Mouse (Mus musculus) midbrain, postnatal 0 days (tissue): ENCODE results near the gene Zfp423. TPM values are rescaled to one million over a fixed set of nuclear protein-coding genes. Genes with fewer than 3 reads are reported as not detected.
A peak's percentile ranks its signal among the peaks of the same experiment; 100 is the strongest.

Experiments
- ATAC-seq: fragments of 200-750 bp; cut with Nextera tagmentation; 2 replicates; pipeline ENCODE4 v1.8.0; 2017; ENCODE audit warnings: moderate number of reproducible peaks, mild to moderate bottlenecking, moderate TSS enrichment, moderate library complexity; ENCODE audit not compliant: low FRiP score
- DNase-seq: peaks from one replicate; pipeline ENCODE4 v3.0.0-alpha.2; 2015; ENCODE audit warnings: low spot score
- H3K27ac ChIP-seq: fragments of 300-500 bp; sonication (generic); 2 replicates; pipeline ENCODE4 v1.5.1; 2014; ENCODE audit warnings: low read depth, mild to moderate bottlenecking, low read length, mixed read lengths
- H3K27me3 ChIP-seq: fragments of 300-500 bp; sonication (generic); 2 replicates; pipeline ENCODE4 v1.6.1; 2014; ENCODE audit warnings: low read length, control low read depth, mixed read lengths; ENCODE audit not compliant: insufficient read depth
- H3K36me3 ChIP-seq: fragments of 300-500 bp; sonication (generic); 2 replicates; pipeline ENCODE4 v1.6.1; 2014; ENCODE audit warnings: low read length, control low read depth, mixed read lengths; ENCODE audit not compliant: insufficient read depth
- H3K4me1 ChIP-seq: fragments of 300-500 bp; sonication (generic); 2 replicates; pipeline ENCODE4 v1.6.1; 2014; ENCODE audit warnings: mild to moderate bottlenecking, control low read depth, antibody characterized with exemption, low read length, mixed read lengths; ENCODE audit not compliant: insufficient read depth
- H3K4me2 ChIP-seq: fragments of 300-500 bp; sonication (generic); 2 replicates; pipeline ENCODE4 v1.6.1; 2014; ENCODE audit warnings: low read depth, mild to moderate bottlenecking, low read length, mixed read lengths; ENCODE audit not compliant: poor library complexity, severe bottlenecking
- H3K4me3 ChIP-seq: fragments of 300-500 bp; sonication (generic); 2 replicates; pipeline ENCODE4 v1.5.1; 2014; ENCODE audit warnings: low read depth, mild to moderate bottlenecking, low read length, moderate library complexity
- H3K9ac ChIP-seq: fragments of 300-500 bp; sonication (generic); replicated peaks from 2 replicates; pipeline ENCODE4 v1.6.1; 2014; ENCODE audit warnings: mild to moderate bottlenecking, low read length, moderate library complexity, mixed read lengths; ENCODE audit not compliant: poor library complexity, severe bottlenecking
- H3K9me3 ChIP-seq: fragments of 300-500 bp; sonication (generic); 2 replicates; pipeline ENCODE4 v1.6.1; 2016; ENCODE audit warnings: low read length, control low read depth
- CTCF ChIP-seq: IDR thresholded peaks from 2 replicates; pipeline ENCODE4 v1.5.1; 2016; ENCODE audit warnings: antibody characterized with exemption, mild to moderate bottlenecking
- WGBS: fragments of 180-500 bp; shearing (Covaris S2); extraction: QIAGEN DNeasy Blood & Tissue Kit; methylation state at CpG from one replicate; pipeline ENCODE4 v1.1.7; 2014; 5-methylcytosine and 5-hydroxymethylcytosine counted together
- polyA plus RNA-seq: library from polyadenylated mRNA; unstranded; fragments of >200 nt; fragmentation: Nextera tagmentation; extraction: Ambion mirVana; gene quantifications from 2 replicates; pipeline ENCODE4 v1.2.1, GENCODE M21; 2015
- total RNA-seq: library from RNA; depleted of rRNA; stranded (reverse); fragments of >200 nt; gene quantifications from 2 replicates; pipeline ENCODE4 v1.2.3, GENCODE M21; 2014

The Zfp423 gene
- total and polyA plus RNA-seq, 2 experiments from 2014 or later: 22.9 to 57.5 TPM

DNA sequence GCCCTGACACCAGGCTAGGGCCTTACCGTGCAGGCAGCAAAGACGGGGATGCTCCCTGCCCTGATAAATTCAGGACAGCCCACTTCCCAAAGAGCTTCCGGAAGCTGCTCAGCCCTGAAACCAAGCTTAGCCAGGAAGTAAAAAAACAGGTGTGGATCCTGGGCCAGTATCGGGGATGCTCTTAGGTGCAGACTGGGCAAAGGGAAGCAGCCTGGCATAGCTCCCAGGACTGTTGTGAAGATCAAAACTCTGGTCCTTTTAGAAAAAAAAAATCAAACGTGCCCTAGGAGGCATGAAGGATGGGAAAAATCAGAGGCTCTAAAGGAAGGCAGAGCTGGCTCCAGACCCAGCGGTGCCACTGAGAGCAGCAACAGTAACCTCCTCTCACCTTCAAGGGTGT is 247.4 kb downstream of the Zfp423 start:
- Histone ChIP-seq H3K4me3 (no peak overlapping the region), H3K27ac (peak overlapping the region; percentile 52), H3K4me2 (no peak overlapping the region), H3K27me3 (no peaks in the 10 kb centered on the region), H3K36me3 (no peaks in the 10 kb centered on the region), H3K9ac (no peak overlapping the region), H3K9me3 (no peaks in the 10 kb centered on the region), H3K4me1 (peaks cover 14% of the 10 kb centered on the region; the same call in 1 of the 2 replicates)
- WGBS: 46% methylated on average over 6 of the region's 6 CpGs
- no peak for TF ChIP-seq CTCF
- no peak for DNase-seq
- ATAC-seq: no peak

GRCm38 (mm10) chr8:87708127-87708637 is 251.2 kb downstream of the Zfp423 start:
- ATAC-seq (no peak), DNase-seq (peak; percentile 46)
- Histone ChIP-seq H3K27me3 (no peaks in the 10 kb centered on the region), H3K9ac (0 out of 2 replicates have a peak overlapping the region, but pooled peaks have one; percentile 5), H3K27ac (no peak overlapping the region; the same call in 1 of the 2 replicates), H3K36me3 (no peaks in the 10 kb centered on the region), H3K4me2 (peak overlapping the region; percentile 19; the same call in 1 of the 2 replicates), H3K9me3 (no peaks in the 10 kb centered on the region), H3K4me3 (no peak overlapping the region), H3K4me1 (peaks cover 11% of the 10 kb centered on the region; the same call in 1 of the 2 replicates)
- 15% methylated on average over 10 of the region's 11 CpGs for WGBS
- no peak for TF ChIP-seq CTCF

DNA sequence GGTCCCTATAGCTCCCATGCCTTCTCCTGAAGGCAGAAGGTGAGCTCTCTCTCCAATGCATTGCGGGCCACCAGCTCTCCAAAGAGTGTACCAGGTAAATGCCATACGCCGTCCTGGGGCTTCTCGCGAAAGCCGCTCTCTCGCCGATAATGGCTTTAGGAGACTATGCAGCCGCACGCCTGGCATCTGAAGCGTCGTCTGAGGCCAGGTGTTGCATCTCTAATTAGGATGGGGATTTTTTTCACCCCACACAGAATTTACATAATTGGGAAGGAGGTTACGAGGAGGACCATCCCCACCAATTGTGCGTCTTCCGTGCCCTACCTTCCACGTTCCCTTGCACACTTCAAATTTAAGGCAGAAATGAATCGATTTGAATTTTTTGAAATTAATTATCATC is 252.2 kb downstream of the Zfp423 start:
- Histone ChIP-seq H3K36me3 (no peaks in the 10 kb centered on the region), H3K9me3 (no peaks in the 10 kb centered on the region), H3K9ac (no peak overlapping the region; the same call in 1 of the 2 replicates), H3K4me1 (peaks cover 20% of the 10 kb centered on the region; the same call in 1 of the 2 replicates), H3K27ac (no peak overlapping the region), H3K27me3 (no peaks in the 10 kb centered on the region), H3K4me3 (no peak overlapping the region), H3K4me2 (no peak overlapping the region)
- 47% methylated on average over 17 of the region's 17 CpGs for WGBS
- DNase-seq (no peak), ATAC-seq (no peak)
- TF ChIP-seq CTCF: no peak

GRCm38 (mm10) chr8:87704756-87705155 is 254.6 kb downstream of the Zfp423 start:
- no peak overlapping the region for H3K9ac ChIP-seq
- no peak overlapping the region for H3K4me3 ChIP-seq
- WGBS: 91% methylated on average over 3 of the region's 3 CpGs
- ATAC-seq (no peak), DNase-seq (no peak)
- H3K27ac ChIP-seq: no peak overlapping the region
- TF ChIP-seq CTCF: no peak
- H3K4me2 ChIP-seq: no peak overlapping the region
- H3K9me3 ChIP-seq: no peaks in the 10 kb centered on the region
- H3K27me3 ChIP-seq: no peaks in the 10 kb centered on the region
- no peaks in the 10 kb centered on the region for H3K36me3 ChIP-seq
- H3K4me1 ChIP-seq: peaks cover 19% of the 10 kb centered on the region

DNA sequence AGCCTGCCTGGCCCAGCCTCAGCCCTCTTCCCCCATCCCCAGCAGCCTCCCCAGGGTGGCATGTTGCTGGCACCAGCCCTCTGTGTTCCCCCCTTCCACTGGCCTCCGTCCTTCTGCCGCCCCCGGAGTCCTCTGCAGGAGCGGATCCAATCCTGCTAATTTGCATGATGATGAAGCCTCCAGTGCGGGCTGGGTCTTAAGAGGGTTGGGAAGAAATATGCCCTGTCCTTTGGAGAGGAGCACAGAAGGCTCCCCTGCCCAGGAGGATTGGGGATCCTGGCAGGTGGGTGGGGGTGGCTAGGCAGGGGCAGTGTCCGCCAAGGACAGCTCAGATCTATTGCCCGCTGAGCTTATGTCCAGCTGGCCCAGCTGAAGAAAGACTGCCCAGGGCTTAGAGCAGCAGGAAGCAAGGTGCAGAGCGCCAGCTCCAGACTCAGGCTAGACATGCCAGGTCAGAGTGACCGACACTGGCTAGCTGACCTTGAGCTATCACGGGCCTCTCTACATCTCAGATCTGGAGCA is 256.5 kb downstream of the Zfp423 start:
- peak; percentile 83 for DNase-seq
- peak overlapping the region; percentile 21 for H3K27ac ChIP-seq
- no peaks in the 10 kb centered on the region for H3K27me3 ChIP-seq
- no peak overlapping the region for H3K4me2 ChIP-seq
- 15% methylated on average over 10 of the region's 10 CpGs for WGBS
- no peak for TF ChIP-seq CTCF
- no peaks in the 10 kb centered on the region for H3K9me3 ChIP-seq
- no peaks in the 10 kb centered on the region for H3K36me3 ChIP-seq
- H3K9ac ChIP-seq: no peak overlapping the region
- H3K4me1 ChIP-seq: peaks cover 19% of the 10 kb centered on the region
- no peak overlapping the region for H3K4me3 ChIP-seq
- peak; percentile 76 for ATAC-seq

GRCm38 (mm10) chr8:87702051-87702521 is 257.3 kb downstream of the Zfp423 start:
- 29% methylated on average over 8 of the region's 8 CpGs for WGBS
- Histone ChIP-seq H3K4me2 (no peak overlapping the region), H3K36me3 (no peaks in the 10 kb centered on the region), H3K27me3 (no peaks in the 10 kb centered on the region), H3K4me3 (no peak overlapping the region), H3K9ac (no peak overlapping the region), H3K4me1 (peaks cover 19% of the 10 kb centered on the region), H3K27ac (peak overlapping the region; percentile 21), H3K9me3 (no peaks in the 10 kb centered on the region)
- ATAC-seq (peak; percentile 70), DNase-seq (peak; percentile 91)
- TF ChIP-seq CTCF: no peak
